Mouse (Mus musculus): Measurements from ENCODE around the gene Stn1. TPM values are rescaled to one million over a fixed set of nuclear protein-coding genes. Genes with fewer than 3 reads are reported as not detected.

Gene Stn1
- polyA plus RNA-seq, 1 experiment from 2014 or later = 61.0 TPM

GRCm38 (mm10) chr19:47559145-47559544, 21.8 kb upstream of the Stn1 start:
- H3K4me3 ChIP-seq (ENCODE audit: low read depth, low read length) = no peak overlapping the region
- H3K36me3 ChIP-seq (replicated peaks; ENCODE audit: control insufficient read depth, insufficient read depth, low read depth, low read length) = no peaks in the 10 kb centered on the region
- no peaks in the 10 kb centered on the region for H3K27me3 ChIP-seq (ENCODE audit: control insufficient read depth, insufficient read depth, low read length)
- no peaks in the 10 kb centered on the region for H3K4me1 ChIP-seq (ENCODE audit: control insufficient read depth, insufficient read depth, low read length)
- 73% methylated on average over 5 of the region's 5 CpGs for WGBS
- DNase-seq (ENCODE audit: low spot score) = no peak
- H3K27ac ChIP-seq (replicated peaks; ENCODE audit: low read depth, low read length) = no peak overlapping the region
- ATAC-seq (replicated peaks; ENCODE audit: insufficient number of reproducible peaks, low FRiP score, low TSS enrichment, low read depth) = no peak
- H3K4me2 ChIP-seq (ENCODE audit: low read depth, low read length) = no peak overlapping the region
- no peaks in the 10 kb centered on the region for H3K9me3 ChIP-seq (replicated peaks; ENCODE audit: control insufficient read depth, low read length)
- H3K9ac ChIP-seq (replicated peaks; ENCODE audit: low read length) = no peak overlapping the region

- ATAC-seq (replicated peaks; ENCODE audit: insufficient number of reproducible peaks, low FRiP score, low TSS enrichment, low read depth) (no peak), DNase-seq (ENCODE audit: low spot score) (no peak)
- Histone ChIP-seq H3K4me1 (ENCODE audit: control insufficient read depth, insufficient read depth, low read length) (no peaks in the 10 kb centered on the region), H3K4me3 (ENCODE audit: low read depth, low read length) (no peak overlapping the region), H3K4me2 (ENCODE audit: low read depth, low read length) (no peak overlapping the region), H3K9me3 (replicated peaks; ENCODE audit: control insufficient read depth, low read length) (no peaks in the 10 kb centered on the region), H3K36me3 (replicated peaks; ENCODE audit: control insufficient read depth, insufficient read depth, low read depth, low read length) (no peaks in the 10 kb centered on the region), H3K27me3 (ENCODE audit: control insufficient read depth, insufficient read depth, low read length) (no peaks in the 10 kb centered on the region), H3K27ac (replicated peaks; ENCODE audit: low read depth, low read length) (no peak overlapping the region), H3K9ac (replicated peaks; ENCODE audit: low read length) (no peak overlapping the region)
- 85% methylated on average over 4 of the region's 4 CpGs for WGBS
Observed at GRCm38 (mm10) chr19:47549584-47549983, 12.3 kb upstream of the Stn1 start.

GRCm38 (mm10) chr19:47549174-47549573, 11.9 kb upstream of the Stn1 start:
- Histone ChIP-seq H3K36me3 (replicated peaks; ENCODE audit: control insufficient read depth, insufficient read depth, low read depth, low read length) (no peaks in the 10 kb centered on the region), H3K9me3 (replicated peaks; ENCODE audit: control insufficient read depth, low read length) (no peaks in the 10 kb centered on the region), H3K9ac (replicated peaks; ENCODE audit: low read length) (no peak overlapping the region), H3K4me1 (ENCODE audit: control insufficient read depth, insufficient read depth, low read length) (no peaks in the 10 kb centered on the region), H3K27me3 (ENCODE audit: control insufficient read depth, insufficient read depth, low read length) (no peaks in the 10 kb centered on the region), H3K27ac (replicated peaks; ENCODE audit: low read depth, low read length) (no peak overlapping the region), H3K4me3 (ENCODE audit: low read depth, low read length) (no peak overlapping the region), H3K4me2 (ENCODE audit: low read depth, low read length) (no peak overlapping the region)
- 89% methylated on average over 9 of the region's 9 CpGs for WGBS
- DNase-seq (ENCODE audit: low spot score) (no peak), ATAC-seq (replicated peaks; ENCODE audit: insufficient number of reproducible peaks, low FRiP score, low TSS enrichment, low read depth) (no peak)

GRCm38 (mm10) chr19:47548432-47549076, 11.2 kb upstream of the Stn1 start:
- Histone ChIP-seq H3K27me3 (ENCODE audit: control insufficient read depth, insufficient read depth, low read length) (no peaks in the 10 kb centered on the region), H3K9me3 (replicated peaks; ENCODE audit: control insufficient read depth, low read length) (no peaks in the 10 kb centered on the region), H3K9ac (replicated peaks; ENCODE audit: low read length) (no peak overlapping the region), H3K4me2 (ENCODE audit: low read depth, low read length) (no peak overlapping the region), H3K4me3 (ENCODE audit: low read depth, low read length) (no peak overlapping the region), H3K4me1 (ENCODE audit: control insufficient read depth, insufficient read depth, low read length) (no peaks in the 10 kb centered on the region), H3K27ac (replicated peaks; ENCODE audit: low read depth, low read length) (no peak overlapping the region), H3K36me3 (replicated peaks; ENCODE audit: control insufficient read depth, insufficient read depth, low read depth, low read length) (no peaks in the 10 kb centered on the region)
- DNase-seq (ENCODE audit: low spot score) (no peak), ATAC-seq (replicated peaks; ENCODE audit: insufficient number of reproducible peaks, low FRiP score, low TSS enrichment, low read depth) (no peak)
- 91% methylated on average over 11 of the region's 11 CpGs for WGBS

GRCm38 (mm10) chr19:47545528-47545927, 8.2 kb upstream of the Stn1 start:
- no peak overlapping the region for H3K27ac ChIP-seq (replicated peaks; ENCODE audit: low read depth, low read length)
- H3K9me3 ChIP-seq (replicated peaks; ENCODE audit: control insufficient read depth, low read length) = no peaks in the 10 kb centered on the region
- no peaks in the 10 kb centered on the region for H3K4me1 ChIP-seq (ENCODE audit: control insufficient read depth, insufficient read depth, low read length)
- ATAC-seq (replicated peaks; ENCODE audit: insufficient number of reproducible peaks, low FRiP score, low TSS enrichment, low read depth) = no peak
- no peak overlapping the region for H3K4me2 ChIP-seq (ENCODE audit: low read depth, low read length)
- no peaks in the 10 kb centered on the region for H3K27me3 ChIP-seq (ENCODE audit: control insufficient read depth, insufficient read depth, low read length)
- DNase-seq (ENCODE audit: low spot score) = no peak
- no peak overlapping the region for H3K9ac ChIP-seq (replicated peaks; ENCODE audit: low read length)
- no peaks in the 10 kb centered on the region for H3K36me3 ChIP-seq (replicated peaks; ENCODE audit: control insufficient read depth, insufficient read depth, low read depth, low read length)
- H3K4me3 ChIP-seq (ENCODE audit: low read depth, low read length) = no peak overlapping the region

- Histone ChIP-seq H3K4me3 (ENCODE audit: low read depth, low read length) (no peak overlapping the region), H3K36me3 (replicated peaks; ENCODE audit: control insufficient read depth, insufficient read depth, low read depth, low read length) (no peaks in the 10 kb centered on the region), H3K9ac (replicated peaks; ENCODE audit: low read length) (no peak overlapping the region), H3K9me3 (replicated peaks; ENCODE audit: control insufficient read depth, low read length) (no peaks in the 10 kb centered on the region), H3K27ac (replicated peaks; ENCODE audit: low read depth, low read length) (no peak overlapping the region), H3K4me2 (ENCODE audit: low read depth, low read length) (no peak overlapping the region), H3K4me1 (ENCODE audit: control insufficient read depth, insufficient read depth, low read length) (no peaks in the 10 kb centered on the region), H3K27me3 (ENCODE audit: control insufficient read depth, insufficient read depth, low read length) (no peaks in the 10 kb centered on the region)
- DNase-seq (ENCODE audit: low spot score) (no peak), ATAC-seq (replicated peaks; ENCODE audit: insufficient number of reproducible peaks, low FRiP score, low TSS enrichment, low read depth) (no peak)
- WGBS = 54% methylated on average over 3 of the region's 3 CpGs
Observed at GRCm38 (mm10) chr19:47545055-47545454, 7.7 kb upstream of the Stn1 start.

GRCm38 (mm10) chr19:47542441-47542840, 5.1 kb upstream of the Stn1 start:
- Histone ChIP-seq H3K27me3 (ENCODE audit: control insufficient read depth, insufficient read depth, low read length) (no peaks in the 10 kb centered on the region), H3K27ac (replicated peaks; ENCODE audit: low read depth, low read length) (no peak overlapping the region), H3K9me3 (replicated peaks; ENCODE audit: control insufficient read depth, low read length) (no peaks in the 10 kb centered on the region), H3K4me3 (ENCODE audit: low read depth, low read length) (no peak overlapping the region), H3K9ac (replicated peaks; ENCODE audit: low read length) (no peak overlapping the region), H3K4me1 (ENCODE audit: control insufficient read depth, insufficient read depth, low read length) (no peaks in the 10 kb centered on the region), H3K4me2 (ENCODE audit: low read depth, low read length) (no peak overlapping the region), H3K36me3 (replicated peaks; ENCODE audit: control insufficient read depth, insufficient read depth, low read depth, low read length) (no peaks in the 10 kb centered on the region)
- DNase-seq (ENCODE audit: low spot score) = no peak
- ATAC-seq (replicated peaks; ENCODE audit: insufficient number of reproducible peaks, low FRiP score, low TSS enrichment, low read depth) = no peak
- WGBS = 78% methylated on average over 7 of the region's 7 CpGs

GRCm38 (mm10) chr19:47538801-47539200, 1.5 kb upstream of the Stn1 start:
- no peak for DNase-seq (ENCODE audit: low spot score)
- no peaks in the 10 kb centered on the region for H3K27me3 ChIP-seq (ENCODE audit: control insufficient read depth, insufficient read depth, low read length)
- H3K4me2 ChIP-seq (ENCODE audit: low read depth, low read length) = no peak overlapping the region
- ATAC-seq (replicated peaks; ENCODE audit: insufficient number of reproducible peaks, low FRiP score, low TSS enrichment, low read depth) = no peak
- H3K36me3 ChIP-seq (replicated peaks; ENCODE audit: control insufficient read depth, insufficient read depth, low read depth, low read length) = no peaks in the 10 kb centered on the region
- no peak overlapping the region for H3K4me3 ChIP-seq (ENCODE audit: low read depth, low read length)
- no peak overlapping the region for H3K27ac ChIP-seq (replicated peaks; ENCODE audit: low read depth, low read length)
- WGBS = 16% methylated on average over 6 of the region's 6 CpGs
- no peak overlapping the region for H3K9ac ChIP-seq (replicated peaks; ENCODE audit: low read length)
- H3K9me3 ChIP-seq (replicated peaks; ENCODE audit: control insufficient read depth, low read length) = no peaks in the 10 kb centered on the region
- no peaks in the 10 kb centered on the region for H3K4me1 ChIP-seq (ENCODE audit: control insufficient read depth, insufficient read depth, low read length)
